ENCODE assay signal across 32 mouse cellular contexts in the genomic region with DNA sequence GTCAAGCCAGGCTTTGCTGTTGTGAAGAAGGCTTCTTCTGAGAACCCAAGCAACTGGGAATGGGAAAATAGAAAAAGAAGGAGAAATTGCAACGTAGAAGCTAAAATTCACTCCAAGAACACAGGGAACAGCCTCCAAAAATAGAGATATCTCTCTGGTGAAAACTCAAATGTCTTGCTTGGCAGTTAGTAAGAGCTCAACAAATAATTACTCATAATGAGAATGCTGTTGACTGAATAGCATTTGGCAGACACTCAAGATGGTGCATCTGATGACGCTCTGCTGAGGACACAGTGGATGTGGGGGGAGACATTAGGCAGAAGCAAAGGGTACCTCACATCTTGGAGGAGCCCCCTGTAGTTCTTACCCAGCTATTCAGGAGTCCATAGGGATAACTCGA. TPM values are rescaled to one million over a fixed set of nuclear protein-coding genes. Genes with fewer than 3 reads are reported as not detected.
DNase-seq lines count a peak whose midpoint lies in the region; ATAC-seq and TF ChIP-seq lines count a peak whose summit lies in the region.
"Had no signal": no experiment of that assay in that cellular context is flagged by ENCODE, and none has a peak within 500 bp of the region (broad histone marks: within the 10 kb centered on the region; RNA-seq: fewer than 3 reads in every experiment).

No protein-coding gene starts in this region.

- ATAC-seq in frontal cortex, adult (ENCODE audit: low TSS enrichment): peak; percentile 39; the same call in 1 of the 2 replicates
- ATAC-seq in G1E (ENCODE audit: extremely low read depth, insufficient number of reproducible peaks, low FRiP score, poor library complexity, severe bottlenecking): no peak
- ATAC-seq: forebrain, embryonic 15.5 days; hindbrain, embryonic 16.5 days; Patski had no signal

- no peaks in the 10 kb centered on the region for H3K9me3 ChIP-seq in G1E (replicated peaks)
- H3K9me3 ChIP-seq: embryonic facial prominence, embryonic 10.5 days; embryonic facial prominence, embryonic 13.5 days; forebrain, embryonic 12.5 days; forebrain, embryonic 15.5 days; heart, embryonic 12.5 days; heart, embryonic 15.5 days; hindbrain, embryonic 10.5 days; hindbrain, embryonic 13.5 days had no signal

- no peaks in the 10 kb centered on the region; the same call in 1 of the 2 replicates for H3K4me1 ChIP-seq in G1E (ENCODE audit: insufficient read depth, low read depth, low read length)
- H3K4me1 ChIP-seq: heart, embryonic 15.5 days had no signal

- TF ChIP-seq CTCF in G1E (IDR thresholded peaks at IDR 0.05; ENCODE audit: low read depth, low read length): 0 out of 2 replicates have a peak, but pooled peaks have one; percentile 6

- peaks cover 54% of the 10 kb centered on the region for H3K27me3 ChIP-seq in G1E (ENCODE audit: insufficient read depth, low read length)
- H3K27me3 ChIP-seq: embryonic facial prominence, embryonic 13.5 days; forebrain, embryonic 12.5 days; forebrain, embryonic 15.5 days; heart, embryonic 15.5 days; hindbrain, embryonic 13.5 days; Patski had no signal

- no peak overlapping the region for H3K4me3 ChIP-seq in G1E (ENCODE audit: low read depth, low read length)
- H3K4me3 ChIP-seq: embryonic facial prominence, embryonic 10.5 days; embryonic facial prominence, embryonic 13.5 days; erythroblast, embryonic 14.5 days; forebrain, embryonic 12.5 days; forebrain, embryonic 15.5 days; gastrocnemius, adult 2 months; heart, embryonic 12.5 days; heart, embryonic 15.5 days; hindbrain, embryonic 10.5 days; hindbrain, embryonic 13.5 days had no signal

- no peak for DNase-seq in frontal cortex, postnatal 36 days (ENCODE audit: low spot score in 2 of 2)
- peak; percentile 36 for DNase-seq in layer of hippocampus, adult 9-11 months
- no peak for DNase-seq in layer of hippocampus, postnatal 10 days (ENCODE audit: low spot score in 2 of 2)
- DNase-seq in G1E (ENCODE audit: low spot score): no peak
- peak; percentile 27 for DNase-seq in telencephalon, adult 2 months (ENCODE audit: low read depth, low spot score)
- no peak for DNase-seq in urinary bladder, postnatal 10 days (ENCODE audit: low spot score)
- DNase-seq: adrenal gland, postnatal 10 days; adrenal gland, postnatal 36 days; cerebellum, adult 11-12 months; cerebellum, adult 8-10 months; cerebellum, postnatal 10 days; cerebellum, postnatal 36 days; embryo, embryonic 11 days; gastrocnemius, adult 2 months; gastrocnemius, postnatal 14 days; heart, adult 11 months; heart, postnatal 10 days; heart, postnatal 36 days had no signal

- H3K36me3 ChIP-seq in G1E (replicated peaks): no peaks in the 10 kb centered on the region
- H3K36me3 ChIP-seq: embryonic facial prominence, embryonic 10.5 days; embryonic facial prominence, embryonic 13.5 days; forebrain, embryonic 12.5 days; forebrain, embryonic 15.5 days; heart, embryonic 12.5 days; heart, embryonic 15.5 days; hindbrain, embryonic 10.5 days; hindbrain, embryonic 13.5 days had no signal

RNA-seq across cellular contexts. Expression of gene Aox2, which starts 10.0 kb away (rescaled TPM):
- under 1 TPM; 0.04 to 0.09 TPM for total RNA-seq in layer of hippocampus, postnatal 10 days (2021)
- total RNA-seq in G1E (2014; fragmentation: Nextera tagmentation) (1.4 and 1.5 TPM in 2 replicates), G1E (2017) (1.4 and 1.8 TPM in 2 replicates)
- polyA plus RNA-seq in G1E (2012): 0.77 and 0.79 TPM in 2 replicates
- total RNA-seq: heart, adult 8-10 months; heart, postnatal 36 days had no signal
- polyA plus RNA-seq: cortical plate, adult 2 months; erythroblast, embryonic 14.5 days; forebrain, embryonic 15.5 days; heart, embryonic 12.5 days; heart, embryonic 15.5 days had no signal

Comparison
In these comparisons a context has a peak if more than half of its experiments do, and no peak if none do; other contexts are left out.
1. DNase-seq: peak in layer of hippocampus, adult 9-11 months (single experiment) and telencephalon, adult 2 months (single experiment); none in frontal cortex, postnatal 36 days (0 of 2), layer of hippocampus, postnatal 10 days (0 of 2), G1E (single experiment) and urinary bladder, postnatal 10 days (single experiment).